Mouse (Mus musculus) retina, postnatal 7 days (tissue): Measurements from ENCODE around the gene Mrpl21.

ENCODE experiments used
- DNase-seq: peaks from one replicate; pipeline ENCODE4 v3.0.0-alpha.2; 2012; ENCODE audit warnings: low read depth, low spot score

The Mrpl21 gene

GRCm38 (mm10) chr19:3339187-3339586 lies 56.5 kb downstream of the Mrpl21 start:
- DNase-seq: no peak

GRCm38 (mm10) chr19:3341021-3341420 lies 58.3 kb downstream of the Mrpl21 start:
- no peak for DNase-seq
